Mouse (Mus musculus) lung, adult 2 months (tissue): ENCODE data around the gene Ttc30a2. TPM values are rescaled to one million over a fixed set of nuclear protein-coding genes. Genes with fewer than 3 reads are reported as not detected.
"Not testable (repeated sequence)": the region's sequence is repeated elsewhere in the genome, so short reads cannot be mapped to it uniquely, and the experiment has no call there.

Source experiments
- DNase-seq: peaks from one replicate; pipeline ENCODE4 v3.0.0; 2022
- H3K4me1 ChIP-seq: fragments of 200-500 bp; 2 replicates; pipeline ENCODE4 v1.6.1; 2011; ENCODE audit warnings: low read length; ENCODE audit not compliant: control insufficient read depth, insufficient read depth
- H3K4me3 ChIP-seq: fragments of 200-500 bp; replicated peaks from 2 replicates; pipeline ENCODE3; 2011; ENCODE audit warnings: low read depth, mild to moderate bottlenecking, control low read depth, low read length; ENCODE audit errors: extremely low read depth
- CTCF ChIP-seq: fragments of 200-500 bp; IDR thresholded peaks from 2 replicates; pipeline ENCODE4 v1.5.1; 2011; ENCODE audit warnings: mild to moderate bottlenecking, low read length, control low read depth; ENCODE audit not compliant: insufficient read depth
- POLR2A ChIP-seq: fragments of 200-500 bp; IDR thresholded peaks from 2 replicates; pipeline ENCODE4 v1.6.1; 2011; ENCODE audit warnings: low read depth, mild to moderate bottlenecking, control low read depth, low read length, borderline replicate concordance; ENCODE audit errors: extremely low read depth
- WGBS: fragments of 180-500 bp; shearing (Covaris S2); methylation state at CpG from one replicate; pipeline ENCODE4 v1.1.7; 2018; 5-methylcytosine and 5-hydroxymethylcytosine counted together
- polyA plus RNA-seq: library from polyadenylated mRNA; depleted of rRNA; stranded (reverse); fragments of >200 nt; gene quantifications from 2 replicates; pipeline ENCODE4 v1.2.3, GENCODE M21; 2012; rRNA removed

The Ttc30a2 gene
- 0.33 and 0.60 TPM in 2 replicates for polyA plus RNA-seq

DNA sequence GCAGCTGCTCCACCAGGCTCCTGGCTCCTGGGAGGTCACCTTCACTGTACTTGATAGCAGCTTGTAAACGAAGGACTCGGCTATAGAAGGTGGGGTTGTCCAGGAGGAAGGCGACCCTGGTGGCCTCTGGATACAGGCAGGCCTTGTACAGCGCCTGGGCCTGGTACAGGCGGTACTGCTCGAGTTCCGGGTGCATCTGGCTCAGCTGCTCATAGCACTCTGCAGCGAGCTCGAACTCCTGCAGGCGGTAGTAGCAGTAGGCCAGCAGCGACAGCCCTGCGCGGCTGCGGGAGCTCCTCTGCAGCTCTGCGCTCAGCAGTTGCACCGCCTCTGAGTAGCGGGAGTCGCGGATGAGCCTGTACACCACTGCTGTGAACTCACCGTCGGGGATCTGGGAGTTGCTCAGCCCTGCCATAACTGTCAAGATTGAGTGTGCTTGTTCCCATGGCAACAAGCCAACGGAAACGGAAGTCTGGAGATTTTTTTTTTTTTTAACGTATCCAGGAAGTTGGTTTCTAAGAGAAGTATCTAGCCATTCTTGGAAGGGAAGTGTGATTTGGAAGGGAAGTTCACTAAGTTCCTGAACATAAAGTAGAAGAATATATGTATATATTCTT lies at the start of gene Ttc30a2:
Ttc30a2 (minus strand) TSS at position 419 of the 617 bp plus-strand sequence.
- DNase-seq, H3K4me3 ChIP-seq, H3K4me1 ChIP-seq: not testable (repeated sequence)
- WGBS = 37% methylated on average over 19 of the region's 24 CpGs

- Histone ChIP-seq H3K4me3 (no peak overlapping the region), H3K4me1 (no peaks in the 10 kb centered on the region)
- WGBS = 29% methylated on average over 7 of the region's 7 CpGs
- TF ChIP-seq POLR2A = no peak
- TF ChIP-seq CTCF = no peak
- DNase-seq = no peak
Observed at GRCm38 (mm10) chr2:76016890-76017289, 38.9 kb upstream of the Ttc30a2 start.

DNA sequence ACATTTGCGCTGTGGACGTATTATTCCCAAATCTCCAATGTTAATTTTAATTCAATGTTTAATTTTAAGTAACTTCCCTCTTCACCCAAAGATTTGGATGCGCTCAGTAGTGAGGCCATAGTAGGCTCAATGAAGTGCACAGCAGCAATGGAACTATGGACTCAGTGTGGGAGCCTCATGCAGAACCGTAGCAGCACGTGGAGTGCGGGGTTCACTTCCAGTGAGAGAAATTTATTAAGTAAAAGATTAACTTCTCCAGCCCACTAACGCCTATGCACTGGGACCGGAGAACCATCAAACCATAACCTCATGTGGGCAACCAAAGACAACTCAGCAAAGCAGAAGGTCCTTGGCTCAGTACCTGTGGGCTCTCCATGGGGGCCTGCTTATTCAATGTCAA lies 38.2 kb upstream of the Ttc30a2 start:
- no peaks in the 10 kb centered on the region for H3K4me1 ChIP-seq
- DNase-seq = no peak
- no peak overlapping the region for H3K4me3 ChIP-seq
- whole genome bisulfite sequencing = 89% methylated on average over 8 of the region's 8 CpGs
- TF ChIP-seq CTCF = no peak
- TF ChIP-seq POLR2A = no peak

DNA sequence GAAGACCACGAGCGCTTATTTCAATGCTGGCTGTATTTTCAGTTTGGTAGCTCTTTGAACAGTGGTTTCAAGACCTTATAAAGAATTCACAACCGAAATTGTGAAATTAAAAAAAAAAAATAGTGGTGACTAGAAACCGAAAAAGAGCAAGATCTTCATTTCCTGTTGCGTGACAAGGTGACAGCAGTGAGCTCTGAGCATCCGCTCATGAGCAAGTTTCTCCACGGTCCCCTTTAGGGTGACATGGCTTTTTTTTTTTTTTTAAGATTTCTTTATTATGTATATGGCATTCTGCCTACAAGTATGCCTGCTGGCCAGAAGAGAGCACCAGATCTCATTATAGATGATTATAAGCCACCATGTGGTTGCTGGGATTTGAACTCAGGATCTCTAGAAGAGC lies 37.5 kb upstream of the Ttc30a2 start:
- no peak for TF ChIP-seq CTCF
- TF ChIP-seq POLR2A = no peak
- no peak for DNase-seq
- 87% methylated on average over 7 of the region's 7 CpGs for WGBS
- Histone ChIP-seq H3K4me3 (no peak overlapping the region), H3K4me1 (no peaks in the 10 kb centered on the region)

DNA sequence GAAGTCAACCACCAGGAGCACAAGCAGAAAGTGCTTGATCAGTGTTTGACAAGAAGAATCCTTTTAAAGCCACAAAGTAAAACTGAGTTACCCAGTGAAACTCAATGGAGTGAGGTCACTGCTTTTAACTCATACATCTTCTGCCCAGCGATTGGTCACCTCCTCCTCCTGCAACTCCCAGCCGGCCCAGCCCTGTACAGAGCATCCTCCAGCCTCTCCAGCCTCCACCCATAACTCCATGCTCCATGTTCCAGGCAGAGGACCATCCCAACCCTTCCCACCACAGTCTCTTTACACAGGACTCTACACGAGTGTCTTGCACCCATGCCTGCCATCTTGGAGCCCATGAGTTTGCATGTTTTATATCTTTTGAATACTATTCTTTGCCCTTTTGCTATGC lies 36.7 kb upstream of the Ttc30a2 start:
- H3K4me1 ChIP-seq = no peaks in the 10 kb centered on the region
- TF ChIP-seq CTCF (no peak), POLR2A (no peak)
- no peak for DNase-seq
- H3K4me3 ChIP-seq = no peak overlapping the region
- 87% methylated on average over 3 of the region's 3 CpGs for WGBS

- DNase-seq = no peak
- TF ChIP-seq POLR2A = no peak
- TF ChIP-seq CTCF = no peak
- 19% methylated on average over 4 of the region's 4 CpGs for WGBS
Observed at GRCm38 (mm10) chr2:76006194-76006593, 28.2 kb upstream of the Ttc30a2 start.

DNA sequence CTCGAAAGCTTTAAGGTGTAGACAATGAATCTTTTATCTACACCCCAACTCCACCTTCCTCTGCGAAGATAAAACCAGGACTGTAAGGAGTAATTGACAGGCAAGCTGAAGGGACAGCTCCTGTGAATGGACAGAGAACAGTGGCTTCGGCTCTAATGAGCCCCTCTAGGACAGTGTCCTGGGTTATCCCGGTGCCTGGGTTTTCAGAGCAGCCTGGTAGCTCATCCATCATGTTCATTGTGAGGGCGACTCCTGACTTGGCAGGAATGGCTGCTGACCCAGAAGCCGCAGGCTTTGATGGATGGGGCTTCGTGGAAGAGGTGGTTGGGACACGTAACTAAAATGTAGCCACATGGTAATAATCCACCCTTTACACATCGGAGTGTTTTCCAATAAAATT lies 24.9 kb upstream of the Ttc30a2 start:
- WGBS = 42% methylated on average over 9 of the region's 9 CpGs

More at GRCm38 (mm10) chr2:76006194-76006593, 28.2 kb upstream of the Ttc30a2 start:
- no peak overlapping the region for H3K4me3 ChIP-seq
- no peaks in the 10 kb centered on the region for H3K4me1 ChIP-seq

DNA sequence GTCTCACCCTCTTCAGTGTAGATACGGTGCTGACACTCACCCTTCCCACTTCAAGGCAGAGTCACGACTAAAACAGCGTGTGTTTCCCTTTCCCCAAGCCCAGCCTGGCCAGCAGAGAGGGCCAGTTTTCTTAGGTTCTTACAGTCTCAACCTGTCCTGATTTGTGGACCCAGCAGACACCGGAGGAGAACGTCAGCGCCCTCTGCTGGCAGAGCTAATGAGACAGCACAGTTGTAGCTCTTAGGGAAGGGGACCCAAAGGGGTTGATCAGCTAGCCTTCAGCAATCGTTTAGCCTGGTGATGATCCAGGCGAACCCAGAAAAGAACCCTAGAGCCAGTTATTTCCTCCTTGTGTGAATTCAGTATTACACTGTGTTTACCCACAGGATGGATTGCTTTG lies 23.4 kb upstream of the Ttc30a2 start:
- Histone ChIP-seq H3K4me3 (no peak overlapping the region), H3K4me1 (no peaks in the 10 kb centered on the region)
- 35% methylated on average over 8 of the region's 8 CpGs for WGBS
- peak; percentile 67 for DNase-seq
- TF ChIP-seq CTCF (peak; percentile 92), POLR2A (no peak)

More for the DNA sequence above, 24.9 kb upstream of the Ttc30a2 start:
- Histone ChIP-seq H3K4me3 (no peak overlapping the region), H3K4me1 (no peaks in the 10 kb centered on the region)
- no peak for DNase-seq
- TF ChIP-seq POLR2A (no peak), CTCF (no peak)

GRCm38 (mm10) chr2:75999636-76000035 lies 21.7 kb upstream of the Ttc30a2 start:
- no peaks in the 10 kb centered on the region for H3K4me1 ChIP-seq
- 49% methylated on average over 12 of the region's 12 CpGs for WGBS
- no peak overlapping the region for H3K4me3 ChIP-seq
- DNase-seq = no peak
- no peak for TF ChIP-seq POLR2A
- no peak for TF ChIP-seq CTCF

GRCm38 (mm10) chr2:75998692-75999091 lies 20.7 kb upstream of the Ttc30a2 start:
- TF ChIP-seq POLR2A (no peak), CTCF (no peak)
- 36% methylated on average over 8 of the region's 8 CpGs for WGBS
- Histone ChIP-seq H3K4me1 (no peaks in the 10 kb centered on the region), H3K4me3 (no peak overlapping the region)
- DNase-seq = no peak

GRCm38 (mm10) chr2:75997726-75998125 lies 19.8 kb upstream of the Ttc30a2 start:
- TF ChIP-seq POLR2A (no peak), CTCF (no peak)
- H3K4me1 ChIP-seq = no peaks in the 10 kb centered on the region
- H3K4me3 ChIP-seq = no peak overlapping the region
- WGBS = 39% methylated on average over 12 of the region's 12 CpGs
- no peak for DNase-seq
